Mouse (Mus musculus): ENCODE measurements around the gene Upp2.

The Upp2 gene

DNA sequence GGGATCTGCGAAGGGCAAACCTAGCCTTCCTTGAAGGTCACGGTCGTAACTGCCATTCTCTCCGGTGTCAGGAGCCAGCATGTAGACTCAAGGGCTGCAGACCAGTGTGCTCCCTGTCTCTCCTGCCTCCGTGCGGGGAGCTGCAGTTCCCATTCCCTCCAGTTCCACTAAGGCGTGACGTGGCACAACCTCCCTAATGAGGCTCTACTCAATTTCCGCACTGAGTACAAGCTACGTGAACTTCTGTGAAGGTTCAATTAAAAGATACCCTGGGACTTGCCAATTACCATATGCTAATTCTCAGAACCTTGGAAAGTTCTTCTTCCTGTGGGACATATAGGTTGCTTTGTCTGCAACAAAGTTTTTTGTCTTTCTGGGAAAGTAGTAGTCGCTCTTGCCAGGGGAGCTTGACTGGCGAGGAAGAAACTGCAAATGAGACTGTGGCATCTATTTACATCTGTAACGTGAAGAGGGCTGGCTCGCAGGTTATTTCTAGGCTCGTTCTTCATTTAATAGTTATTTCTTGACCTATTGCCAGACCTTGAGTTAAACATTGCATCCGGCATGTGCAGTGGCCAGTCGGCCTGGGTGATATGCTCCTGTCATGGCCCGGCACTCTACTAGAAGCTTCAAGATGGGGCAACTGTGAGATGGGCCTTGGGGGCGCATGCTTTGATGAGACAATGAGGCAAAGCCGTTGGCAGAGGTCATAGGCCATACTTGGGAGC lies 265.3 kb downstream of the Upp2 start:
- DNase-seq (ENCODE audit: low read depth in 2 of 2, low spot score in 2 of 2): no peak

DNA sequence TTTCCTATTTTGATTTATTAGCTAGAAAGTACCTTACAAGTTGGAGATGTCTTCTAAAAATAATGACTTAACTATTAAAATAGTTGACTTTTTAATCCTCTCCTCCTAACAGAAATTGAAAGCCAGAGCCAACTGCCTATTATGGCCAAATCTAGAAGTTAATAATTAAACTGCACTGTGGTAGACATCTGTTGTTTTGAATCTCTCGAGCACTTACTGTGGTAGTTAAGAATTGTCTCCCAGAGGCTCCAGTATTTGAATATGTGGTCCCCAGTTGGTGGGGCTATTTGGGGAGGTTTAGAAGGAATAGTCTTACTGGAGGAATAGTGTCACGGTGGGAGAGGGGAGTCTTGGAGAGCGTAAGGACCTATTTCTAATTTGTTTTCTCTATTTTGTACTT lies 273.9 kb downstream of the Upp2 start:
- no peak for DNase-seq (ENCODE audit: low read depth in 2 of 2, low spot score in 2 of 2)

- DNase-seq (ENCODE audit: low read depth in 2 of 2, low spot score in 2 of 2): no peak
These were observed 275.3 kb downstream of the Upp2 start for GRCm38 (mm10) chr2:58842443-58842842.

Data from CD8-positive naive resting alpha-beta T cell, adult 2 months (primary cell).